Mouse (Mus musculus): ENCODE measurements at regions not wholly inside any gene's neighbourhood (a gene's known extent, or its start where the extent isn't known, plus 50 kb on each side); places are given as distances from the start of the nearest gene placed in this dataset.

DNA sequence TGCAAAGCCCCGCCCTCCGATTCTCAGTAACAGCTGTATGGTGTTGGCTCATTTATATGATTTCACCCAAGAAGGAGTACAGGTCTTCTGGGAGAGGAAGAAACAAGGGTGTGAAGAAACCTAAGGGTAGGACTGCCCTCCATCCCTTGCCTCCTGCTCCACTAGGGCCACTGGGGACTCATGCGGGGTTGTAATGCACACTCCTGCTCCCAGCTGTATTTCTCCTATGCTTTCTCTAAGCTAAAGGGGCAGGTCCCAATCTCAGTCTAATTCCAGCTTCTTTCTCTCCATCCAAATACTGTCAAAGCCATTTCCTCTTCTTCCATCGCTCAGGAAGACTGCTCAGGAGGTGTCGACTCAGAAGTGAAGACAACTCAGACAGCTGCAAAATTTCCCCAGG lies 1977.0 kb upstream of the Lrrc6 start:
- no peak for ATAC-seq (replicated peaks; ENCODE audit: low FRiP score, low TSS enrichment, poor library complexity, severe bottlenecking)

DNA sequence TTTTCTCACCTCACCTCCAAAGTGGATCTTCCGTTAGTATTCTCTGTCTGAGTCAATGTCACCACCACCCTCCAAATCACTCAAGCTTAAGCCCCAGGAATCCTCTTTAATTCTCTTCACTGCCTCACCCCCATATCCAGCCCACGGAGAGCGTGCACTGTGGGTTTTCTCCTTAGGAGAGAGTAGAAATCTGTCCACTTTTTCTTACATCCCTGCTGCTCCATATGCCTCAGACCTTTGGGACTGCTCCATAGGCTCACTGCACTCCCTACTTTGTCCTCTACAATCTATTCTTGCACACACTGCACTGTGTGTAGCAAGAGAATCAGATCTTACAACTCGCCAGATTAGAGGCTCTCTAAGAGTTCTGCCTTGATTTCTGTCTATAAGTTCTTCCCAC lies 1971.2 kb upstream of the Lrrc6 start:
- ATAC-seq (replicated peaks; ENCODE audit: low FRiP score, low TSS enrichment, poor library complexity, severe bottlenecking): no peak

DNA sequence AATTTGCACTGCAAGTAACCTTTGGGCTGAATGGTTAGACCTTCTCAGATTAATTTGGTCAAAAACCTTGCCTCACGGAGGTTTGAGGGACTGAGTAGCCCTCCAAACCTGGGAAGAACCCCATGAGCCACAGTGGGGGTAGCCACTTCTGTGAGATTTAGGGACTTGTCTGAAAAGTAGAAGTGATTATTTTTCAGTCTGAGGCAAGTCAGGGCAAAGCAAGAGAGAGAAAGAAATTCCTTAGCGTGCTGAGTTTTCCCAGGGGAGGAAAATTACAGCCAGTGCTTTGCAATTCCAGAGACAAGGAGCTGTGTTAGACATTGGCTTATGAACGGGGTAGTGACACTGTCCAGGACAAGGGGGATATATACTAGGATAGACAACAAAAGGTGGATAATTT lies 1962.1 kb upstream of the Lrrc6 start:
- no peak for ATAC-seq (replicated peaks; ENCODE audit: low FRiP score, low TSS enrichment, poor library complexity, severe bottlenecking)

DNA sequence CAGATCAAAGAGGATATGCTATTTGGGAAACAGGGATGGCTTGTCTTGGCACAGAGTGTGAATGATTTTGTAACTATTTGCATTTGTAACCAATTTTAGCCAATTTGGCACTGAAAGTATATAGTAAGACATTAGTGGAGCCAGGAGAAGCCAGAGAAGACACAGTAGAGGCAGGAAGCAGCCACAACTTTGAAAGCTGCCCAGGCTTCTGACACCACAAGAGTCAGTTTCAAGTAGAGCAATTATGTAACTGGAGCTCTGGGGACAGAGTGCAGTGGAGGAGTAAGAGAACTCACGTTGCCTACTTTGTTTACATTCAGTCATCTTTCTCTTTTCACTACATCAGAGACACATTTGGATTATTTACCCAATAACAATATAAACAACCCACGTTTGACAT lies 1956.5 kb upstream of the Lrrc6 start:
- ATAC-seq (replicated peaks; ENCODE audit: low FRiP score, low TSS enrichment, poor library complexity, severe bottlenecking): no peak

GRCm38 (mm10) chr15:68451971-68452370 lies 1951.3 kb upstream of the Lrrc6 start:
- ATAC-seq (replicated peaks; ENCODE audit: low FRiP score, low TSS enrichment, poor library complexity, severe bottlenecking): no peak

GRCm38 (mm10) chr15:68445341-68445740 lies 1944.6 kb upstream of the Lrrc6 start:
- no peak for ATAC-seq (replicated peaks; ENCODE audit: low FRiP score, low TSS enrichment, poor library complexity, severe bottlenecking)

DNA sequence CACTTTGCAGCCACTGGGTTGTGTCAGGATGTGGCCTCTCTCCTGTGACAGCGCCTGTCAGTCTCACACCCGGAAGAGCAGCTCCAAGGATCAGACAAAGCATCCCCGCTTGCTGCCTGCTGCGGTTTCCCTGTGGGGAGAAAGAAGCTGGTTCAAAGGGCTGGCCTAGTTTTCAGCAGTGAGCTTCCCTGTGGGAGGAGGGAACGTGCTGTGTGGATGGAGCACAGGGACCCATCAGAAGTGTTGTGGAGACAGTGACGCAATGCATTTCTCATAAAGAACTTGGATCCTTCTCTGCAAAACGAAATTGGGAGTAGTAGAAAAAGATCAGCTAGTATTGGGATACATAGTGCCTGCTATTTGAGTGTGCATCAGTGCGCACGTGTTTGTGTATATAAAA lies 1939.9 kb upstream of the Lrrc6 start:
- no peak for ATAC-seq (replicated peaks; ENCODE audit: low FRiP score, low TSS enrichment, poor library complexity, severe bottlenecking)

- ATAC-seq (replicated peaks; ENCODE audit: low FRiP score, low TSS enrichment, poor library complexity, severe bottlenecking): no peak
These were observed 1935.3 kb upstream of the Lrrc6 start for GRCm38 (mm10) chr15:68435961-68436360.

GRCm38 (mm10) chr15:68431251-68431650 lies 1930.5 kb upstream of the Lrrc6 start:
- ATAC-seq (replicated peaks; ENCODE audit: low FRiP score, low TSS enrichment, poor library complexity, severe bottlenecking): no peak

- ATAC-seq (replicated peaks; ENCODE audit: low FRiP score, low TSS enrichment, poor library complexity, severe bottlenecking): no peak
These were observed 1929.8 kb upstream of the Lrrc6 start for GRCm38 (mm10) chr15:68430486-68430885.

GRCm38 (mm10) chr15:68428444-68429228 lies 1927.9 kb upstream of the Lrrc6 start:
- peak; percentile 63; the same call in 1 of the 2 replicates for ATAC-seq (replicated peaks; ENCODE audit: low FRiP score, low TSS enrichment, poor library complexity, severe bottlenecking)

- ATAC-seq (replicated peaks; ENCODE audit: low FRiP score, low TSS enrichment, poor library complexity, severe bottlenecking): no peak
These were observed 1916.4 kb upstream of the Lrrc6 start for GRCm38 (mm10) chr15:68417142-68417541.

- ATAC-seq (replicated peaks; ENCODE audit: low FRiP score, low TSS enrichment, poor library complexity, severe bottlenecking): 0 out of 2 replicates have a peak, but pooled peaks have one; percentile 55
These were observed 1914.8 kb upstream of the Lrrc6 start for GRCm38 (mm10) chr15:68415401-68415925.

DNA sequence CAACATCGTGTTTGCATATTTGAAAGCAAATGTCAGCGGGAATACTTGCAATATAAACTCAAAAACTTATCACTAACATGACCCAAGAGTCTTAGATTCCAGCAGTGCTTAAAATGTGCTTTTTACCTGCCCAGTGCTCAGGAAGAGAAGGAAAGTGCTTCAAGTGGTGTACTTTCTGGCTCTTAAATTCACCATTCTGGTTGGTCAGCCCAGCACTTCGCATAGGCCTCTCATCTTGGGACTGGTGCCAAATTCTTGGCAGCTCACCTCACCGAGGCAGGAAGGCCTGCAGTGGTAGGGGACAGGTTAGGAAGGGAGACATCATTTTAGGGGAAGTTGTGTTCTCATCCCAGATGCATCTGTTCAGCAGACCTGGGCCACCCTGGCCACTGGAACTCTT lies 1913.3 kb upstream of the Lrrc6 start:
- no peak for ATAC-seq (replicated peaks; ENCODE audit: low FRiP score, low TSS enrichment, poor library complexity, severe bottlenecking)

DNA sequence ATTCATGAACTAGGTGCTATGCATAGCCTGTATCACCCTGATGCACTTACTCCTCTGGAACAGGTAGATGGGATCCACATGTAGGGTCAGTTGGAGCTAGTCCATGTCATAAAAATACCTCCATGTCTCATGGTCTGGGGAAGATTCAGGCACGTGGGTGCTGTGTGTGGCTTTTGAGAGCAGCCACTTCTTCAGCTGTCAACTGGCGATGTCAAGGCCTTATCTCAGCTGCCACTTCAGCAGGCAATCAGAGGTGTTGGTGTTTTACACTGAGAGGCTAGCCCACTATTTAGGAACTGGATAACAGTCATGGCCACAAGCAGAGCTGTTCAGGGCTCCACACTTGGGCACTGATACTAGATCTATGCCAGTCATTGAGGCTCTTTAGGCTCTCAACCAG lies 1912.0 kb upstream of the Lrrc6 start:
- no peak for ATAC-seq (replicated peaks; ENCODE audit: low FRiP score, low TSS enrichment, poor library complexity, severe bottlenecking)

DNA sequence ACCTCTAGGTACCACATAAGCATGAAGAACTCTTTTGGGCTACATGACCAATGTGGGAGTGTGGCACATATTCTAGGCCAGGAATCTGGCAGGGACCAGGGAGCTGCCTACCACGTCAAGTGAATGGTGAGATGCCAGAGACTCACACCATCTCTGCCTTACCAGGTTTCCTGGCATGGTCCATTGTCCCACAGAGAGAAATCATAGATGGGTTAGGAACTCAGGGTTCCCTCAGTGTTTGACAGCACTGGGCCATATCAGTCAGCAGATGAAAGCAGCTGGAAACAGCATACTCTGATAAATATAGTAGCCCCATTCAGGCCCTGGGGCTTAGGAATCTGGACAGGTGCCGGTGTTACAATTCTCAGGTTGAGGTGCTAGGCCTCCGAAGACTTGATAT lies 1911.4 kb upstream of the Lrrc6 start:
- ATAC-seq (replicated peaks; ENCODE audit: low FRiP score, low TSS enrichment, poor library complexity, severe bottlenecking): no peak

GRCm38 (mm10) chr15:68403554-68404070 lies 1902.9 kb upstream of the Lrrc6 start:
- no peak for ATAC-seq (replicated peaks; ENCODE audit: low FRiP score, low TSS enrichment, poor library complexity, severe bottlenecking)

- no peak for ATAC-seq (replicated peaks; ENCODE audit: low FRiP score, low TSS enrichment, poor library complexity, severe bottlenecking)
These were observed 1901.0 kb upstream of the Lrrc6 start for GRCm38 (mm10) chr15:68401726-68402125.

DNA sequence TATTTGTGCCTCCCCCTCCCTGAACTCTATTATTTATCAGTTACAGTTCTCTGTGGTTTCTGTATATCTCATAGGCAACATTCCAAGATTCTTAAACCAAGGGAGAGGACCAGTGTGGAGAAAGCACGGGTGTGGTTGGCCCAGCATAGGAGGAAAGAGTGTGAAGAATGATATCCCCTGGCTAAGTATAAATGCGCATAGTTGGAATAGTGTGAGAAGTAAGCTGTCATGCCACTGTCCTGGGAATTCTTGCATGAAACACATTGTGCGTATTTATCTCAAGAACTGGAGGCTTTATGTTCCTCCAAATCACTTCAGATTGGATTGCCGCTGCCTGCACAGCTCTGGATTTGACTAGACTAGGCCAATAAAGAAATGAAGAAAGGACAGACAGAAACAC lies 1900.3 kb upstream of the Lrrc6 start:
- ATAC-seq (replicated peaks; ENCODE audit: low FRiP score, low TSS enrichment, poor library complexity, severe bottlenecking): no peak

DNA sequence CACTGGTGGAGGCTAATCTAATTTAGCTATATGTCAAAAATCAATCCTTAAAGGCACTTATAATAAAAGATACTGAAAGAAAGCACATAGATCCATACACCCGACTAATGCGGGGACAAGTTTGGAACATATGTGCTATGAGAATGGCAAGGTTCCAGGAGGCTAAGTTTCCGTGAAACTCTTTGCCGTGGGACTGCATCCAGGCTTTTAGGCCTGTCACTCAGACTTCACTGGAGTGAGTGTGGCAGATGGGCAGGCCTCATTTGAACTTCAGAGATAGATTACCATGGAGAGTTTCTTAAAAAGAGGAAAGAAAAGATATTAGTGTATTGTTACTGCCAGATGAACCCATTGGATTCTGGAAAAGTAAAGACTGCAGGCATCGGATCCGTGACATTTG lies 1895.9 kb upstream of the Lrrc6 start:
- ATAC-seq (replicated peaks; ENCODE audit: low FRiP score, low TSS enrichment, poor library complexity, severe bottlenecking): no peak

DNA sequence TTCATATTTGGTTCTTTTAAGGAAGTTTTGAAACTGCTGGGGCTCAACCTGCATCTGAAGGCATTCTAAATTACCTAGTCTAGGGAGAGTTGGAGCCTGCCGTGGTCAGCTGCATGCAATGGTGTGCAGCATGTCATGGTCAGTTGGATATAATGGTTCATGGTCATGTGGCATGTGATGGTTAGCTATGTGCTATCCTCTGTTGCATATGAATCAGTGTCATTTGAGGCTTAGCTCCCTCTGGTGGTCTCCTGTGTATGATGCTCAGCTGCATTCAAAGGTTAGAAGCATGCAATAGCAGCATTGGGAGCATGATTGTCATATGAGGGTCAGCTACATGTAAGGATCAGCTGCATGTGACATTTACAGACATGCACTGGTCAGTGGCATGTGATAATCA lies 1894.0 kb upstream of the Lrrc6 start:
- peak; percentile 80 for ATAC-seq (replicated peaks; ENCODE audit: low FRiP score, low TSS enrichment, poor library complexity, severe bottlenecking)
